Mouse (Mus musculus): ENCODE measurements around the gene Phrf1.
A peak's percentile ranks its signal among the peaks of the same experiment; 100 is the strongest.
"Not testable (repeated sequence)": the region's sequence is repeated elsewhere in the genome, so short reads cannot be mapped to it uniquely, and the experiment has no call there.

The Phrf1 gene

DNA sequence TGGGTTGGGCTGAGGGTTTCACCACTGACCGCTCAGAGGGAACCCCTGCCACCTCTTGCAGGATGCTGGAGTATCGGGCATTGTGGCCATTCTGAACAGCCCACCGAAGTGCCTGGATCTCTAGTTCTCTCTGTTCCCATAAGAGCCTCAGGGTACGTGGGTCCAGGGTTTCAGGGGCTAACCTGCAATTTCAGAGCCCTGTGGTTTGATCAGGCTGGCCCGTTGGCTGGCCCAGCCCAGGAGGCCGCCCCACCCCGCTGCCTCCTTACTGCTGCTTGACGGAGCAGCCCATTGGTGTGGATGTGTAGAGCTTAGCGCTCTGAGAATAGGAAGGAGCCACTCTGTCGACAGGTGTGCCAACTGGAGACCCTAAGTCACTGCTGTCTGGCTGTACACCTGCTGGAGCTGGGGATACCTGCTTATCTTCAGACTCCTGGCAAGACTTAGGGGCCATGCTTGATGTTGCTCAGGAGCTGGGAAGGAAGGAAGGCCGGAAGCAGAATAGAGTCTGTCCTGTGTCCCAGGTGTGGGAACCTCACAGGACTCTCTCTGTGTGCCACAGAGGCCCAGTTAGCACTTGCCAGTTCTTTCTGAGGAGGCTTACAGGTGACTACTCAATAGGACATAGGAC lies 14.9 kb upstream of the Phrf1 start, which contains the start of gene Lmntd2:
Lmntd2 (minus strand) TSS at position 476 of the 631 bp plus-strand sequence.
- DNase-seq (ENCODE audit: low spot score): no peak

DNA sequence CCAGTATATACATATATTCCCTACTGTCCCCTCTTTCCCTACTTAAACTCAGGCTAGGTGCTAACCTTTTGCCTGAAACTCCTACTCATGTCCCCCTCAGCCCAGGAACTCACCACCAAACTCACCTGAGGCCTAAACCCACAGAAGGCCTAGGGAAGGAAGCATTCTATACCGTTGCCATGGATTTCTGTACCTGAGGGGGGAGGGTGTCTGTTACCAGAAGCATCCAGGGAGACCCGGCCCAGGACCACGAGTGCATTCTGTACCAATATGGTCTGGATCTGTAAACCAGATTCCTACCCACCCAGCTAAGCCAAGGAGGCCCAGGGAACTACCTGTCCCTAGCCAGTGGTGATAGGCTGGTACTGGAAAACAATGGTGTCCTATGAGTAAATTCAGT lies 14.3 kb upstream of the Phrf1 start:
- DNase-seq (ENCODE audit: low spot score): no peak

DNA sequence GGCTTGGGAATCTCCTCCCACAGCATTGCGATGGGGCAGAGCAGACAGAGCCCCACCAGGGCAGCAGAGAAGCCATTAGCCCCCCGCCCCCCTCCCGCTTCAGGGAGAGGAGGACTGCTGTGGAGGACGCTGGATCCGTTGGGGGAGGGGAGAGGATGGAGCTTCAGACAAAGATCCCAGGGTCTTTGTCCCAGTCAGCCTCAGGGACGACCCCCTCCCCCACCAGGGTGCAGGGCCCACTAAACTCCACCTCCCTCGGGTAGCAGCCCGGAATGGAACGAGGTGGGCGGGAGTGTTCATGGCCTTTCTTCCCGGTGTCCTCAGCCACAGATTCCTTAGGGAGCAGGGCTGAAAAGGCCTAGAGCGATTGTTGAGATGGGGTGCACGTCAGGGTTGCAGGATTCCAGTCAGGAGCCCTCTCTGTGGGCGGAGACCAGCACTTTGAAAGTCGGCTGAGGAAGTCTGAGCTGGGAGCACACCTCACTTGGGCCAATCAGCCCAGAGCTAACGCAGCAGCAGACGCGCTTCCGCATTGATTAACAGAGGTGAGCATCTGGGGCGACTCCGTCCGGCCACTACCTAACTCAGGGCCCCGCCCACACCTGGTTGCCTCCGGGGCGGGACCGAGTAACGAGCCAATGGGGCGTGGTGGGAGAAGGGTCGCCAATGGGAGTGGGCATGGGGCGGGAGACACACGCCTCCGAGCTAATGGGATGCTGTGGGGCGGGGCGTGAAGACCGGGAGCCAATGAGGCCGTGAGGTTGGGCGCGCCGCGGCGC lies 13.3 kb upstream of the Phrf1 start, which contains the start of gene Rassf7:
Rassf7 (plus strand) TSS at position 760 of the 779 bp plus-strand sequence.
- peak; percentile 59 for DNase-seq (ENCODE audit: low spot score)

DNA sequence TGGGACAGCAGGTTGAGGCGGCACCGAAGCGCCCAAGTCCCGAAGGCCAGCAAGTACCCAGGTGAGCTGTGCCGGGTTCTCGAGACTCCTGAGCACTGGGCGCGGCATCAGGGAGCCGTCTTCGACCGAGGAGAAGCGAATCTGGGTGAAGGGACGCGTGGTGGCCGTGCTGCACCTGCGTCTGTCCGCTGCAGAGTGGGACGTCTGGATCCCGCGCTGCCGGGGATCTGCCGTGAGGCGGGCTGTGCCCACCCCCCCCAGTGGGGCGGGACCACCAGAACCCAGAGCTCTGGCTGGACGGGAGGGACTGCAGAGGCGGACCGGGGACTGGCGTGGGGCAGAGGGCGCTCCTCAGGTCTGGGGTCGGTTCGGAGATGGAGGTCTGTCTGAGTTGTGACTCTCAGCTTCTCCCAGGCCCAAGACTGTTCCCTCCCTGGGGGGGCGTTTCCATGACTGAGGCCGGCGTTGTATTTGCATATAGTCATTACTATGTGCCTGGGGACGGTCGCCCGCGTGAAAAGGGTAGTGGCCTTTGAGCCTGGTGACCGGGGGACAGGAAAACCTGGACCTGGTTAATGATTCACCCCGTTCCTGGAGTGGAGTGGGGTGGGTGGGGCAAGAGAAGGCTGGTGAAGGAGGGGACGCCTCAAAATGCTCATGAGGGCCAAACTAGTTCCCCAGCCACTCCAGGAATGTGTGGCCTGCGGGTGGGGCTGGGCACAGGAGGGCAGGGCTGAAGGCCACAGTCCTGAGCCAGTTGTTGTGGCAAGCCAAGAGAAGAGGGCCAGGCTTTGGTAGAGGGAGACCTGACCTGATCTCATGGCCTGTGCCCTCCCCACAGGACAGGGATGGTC lies 12.5 kb upstream of the Phrf1 start:
- DNase-seq (ENCODE audit: low spot score): no peak

DNA sequence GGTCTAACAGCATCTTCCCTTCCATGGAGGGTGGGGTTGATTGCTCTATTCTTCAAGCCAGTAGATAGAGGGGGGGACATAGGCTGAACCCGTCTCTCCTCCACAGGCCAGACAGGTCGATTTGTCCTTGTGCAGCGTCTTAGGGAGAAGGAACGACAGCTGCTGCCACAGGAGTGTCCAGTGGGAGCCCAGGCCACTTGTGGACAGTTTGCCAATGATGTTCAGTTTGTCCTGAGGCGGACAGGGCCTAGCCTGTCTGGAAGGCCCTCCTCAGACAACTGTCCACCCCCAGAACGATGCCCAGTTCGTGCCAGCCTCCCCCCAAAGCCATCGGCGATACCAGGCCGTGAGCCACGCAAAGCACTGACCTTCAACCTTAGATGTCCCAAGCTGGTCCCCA lies 11.7 kb upstream of the Phrf1 start:
- no peak for DNase-seq (ENCODE audit: low spot score)

DNA sequence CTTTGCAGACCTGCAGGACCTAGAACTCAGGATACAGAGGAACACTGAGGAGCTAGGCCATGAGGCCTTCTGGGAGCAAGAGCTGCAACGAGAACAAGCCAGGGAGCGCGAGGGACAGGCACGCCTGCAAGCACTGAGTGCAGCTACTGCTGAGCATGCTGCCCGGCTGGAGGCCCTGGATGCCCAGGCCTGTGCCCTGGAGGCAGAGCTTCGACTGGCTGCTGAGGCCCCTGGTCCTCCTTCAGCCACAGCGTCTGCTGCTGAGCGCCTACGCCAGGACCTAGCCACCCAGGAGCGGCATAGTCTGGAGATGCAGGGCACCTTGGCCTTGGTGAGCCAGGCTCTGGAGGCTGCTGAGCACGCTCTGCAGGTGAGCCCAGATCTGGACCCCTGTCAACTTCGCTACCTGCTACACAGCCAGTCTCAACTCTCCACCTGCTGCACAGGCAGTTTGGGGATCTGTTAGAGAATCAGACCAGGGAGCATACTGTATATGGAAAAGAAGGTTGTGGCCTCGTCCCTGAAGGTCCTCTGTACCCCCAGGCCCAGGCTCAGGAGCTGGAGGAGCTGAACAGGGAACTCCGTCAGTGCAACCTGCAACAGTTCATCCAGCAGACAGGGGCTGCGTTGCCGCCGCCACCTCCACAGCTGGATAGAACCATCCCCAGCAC lies 11.1 kb upstream of the Phrf1 start:
- DNase-seq (ENCODE audit: low spot score): no peak

DNA sequence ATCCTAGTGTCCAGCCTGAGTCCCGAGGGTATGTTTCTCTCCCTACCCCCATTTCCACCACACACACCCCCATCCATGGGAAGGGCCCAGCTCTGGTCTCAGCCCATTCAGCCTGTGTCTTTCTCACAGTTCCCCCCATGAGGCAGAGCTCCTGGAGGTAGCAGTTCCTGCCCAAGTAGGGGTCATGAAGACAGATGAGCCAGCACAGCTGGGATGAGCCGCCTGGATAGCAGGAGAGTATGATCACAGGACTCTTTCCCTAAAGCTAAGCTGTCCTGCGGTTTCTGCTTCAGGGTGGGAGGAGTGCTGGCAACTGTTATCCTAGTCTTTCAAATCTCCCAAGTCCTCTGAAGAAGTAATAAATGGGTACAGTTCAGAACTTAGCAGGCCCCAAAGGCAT lies 10.4 kb upstream of the Phrf1 start:
- no peak for DNase-seq (ENCODE audit: low spot score)

DNA sequence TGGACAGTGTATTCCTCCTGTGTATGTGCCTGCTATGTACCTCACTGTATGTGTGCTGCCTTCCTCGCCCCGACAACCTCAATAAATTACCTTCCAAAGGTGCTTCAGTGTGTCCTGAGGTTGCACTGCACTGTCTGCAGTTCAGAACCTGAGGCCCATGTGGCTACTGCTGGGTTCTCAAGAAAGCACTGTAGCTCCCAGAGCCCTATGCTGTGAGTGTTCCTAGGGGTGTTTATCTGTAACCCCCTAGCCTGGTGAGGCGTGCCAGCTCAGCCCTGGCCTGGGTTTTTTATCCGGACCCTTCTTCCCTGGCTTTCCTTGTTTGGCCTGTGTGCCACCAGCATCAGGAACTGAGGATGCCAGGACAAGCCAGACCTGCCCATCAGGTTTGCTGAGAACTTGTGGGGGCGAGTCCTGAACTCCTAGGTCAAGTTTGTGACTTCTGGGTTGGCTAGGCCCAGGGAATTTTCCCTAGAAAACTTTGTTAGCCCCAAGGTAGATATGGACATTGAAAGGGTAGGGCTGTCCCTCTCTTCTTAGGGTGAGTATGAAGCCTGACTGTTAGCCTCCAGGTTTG lies 9.9 kb upstream of the Phrf1 start:
- DNase-seq (ENCODE audit: low spot score): no peak

DNA sequence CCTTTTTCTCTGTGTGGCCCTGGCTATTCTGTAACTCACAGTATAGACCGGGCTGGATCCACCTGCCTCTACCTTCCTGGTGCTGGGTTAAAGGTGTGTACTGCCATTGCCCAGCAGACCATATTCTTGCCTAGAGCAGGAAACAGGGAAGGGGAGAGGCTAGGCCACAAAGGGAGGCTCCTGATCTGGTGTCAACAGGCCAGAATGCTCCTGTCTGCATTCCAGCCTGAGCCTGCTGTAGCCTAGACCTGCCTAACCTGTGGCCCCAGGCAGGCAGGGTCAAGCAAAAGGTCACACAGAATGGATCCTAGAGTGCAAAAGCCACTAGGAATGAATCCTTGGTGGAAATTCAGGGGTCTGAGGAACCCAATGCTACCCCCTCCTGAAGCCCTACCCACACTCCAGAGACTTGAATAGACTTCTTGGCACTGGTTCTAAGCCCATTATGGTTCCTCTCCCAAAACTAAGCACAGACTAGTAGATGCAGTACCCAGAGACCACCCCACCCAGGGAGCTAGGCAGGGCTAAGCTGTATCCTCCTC lies 9.0 kb upstream of the Phrf1 start:
- DNase-seq (ENCODE audit: low spot score): no peak

DNA sequence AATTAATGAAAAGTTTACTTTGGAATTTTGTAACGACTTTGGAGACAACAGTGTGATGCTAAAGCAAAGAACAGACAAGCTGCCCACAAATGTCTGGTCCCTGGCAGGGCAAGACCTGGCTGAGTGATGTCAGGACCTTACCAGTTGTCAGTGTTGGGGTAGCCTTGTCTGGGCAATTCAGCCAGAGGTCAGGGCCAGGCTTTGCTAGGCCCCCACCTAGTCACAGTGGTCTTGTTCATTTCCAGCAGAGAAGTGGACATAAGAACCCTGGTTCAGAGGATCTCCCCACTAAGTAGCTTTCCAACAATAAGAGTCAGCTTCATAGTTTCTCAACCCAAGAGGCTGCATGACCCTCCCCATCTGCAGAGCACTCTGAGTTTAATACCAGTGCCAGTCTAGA lies 8.2 kb upstream of the Phrf1 start:
- no peak for DNase-seq (ENCODE audit: low spot score)

DNA sequence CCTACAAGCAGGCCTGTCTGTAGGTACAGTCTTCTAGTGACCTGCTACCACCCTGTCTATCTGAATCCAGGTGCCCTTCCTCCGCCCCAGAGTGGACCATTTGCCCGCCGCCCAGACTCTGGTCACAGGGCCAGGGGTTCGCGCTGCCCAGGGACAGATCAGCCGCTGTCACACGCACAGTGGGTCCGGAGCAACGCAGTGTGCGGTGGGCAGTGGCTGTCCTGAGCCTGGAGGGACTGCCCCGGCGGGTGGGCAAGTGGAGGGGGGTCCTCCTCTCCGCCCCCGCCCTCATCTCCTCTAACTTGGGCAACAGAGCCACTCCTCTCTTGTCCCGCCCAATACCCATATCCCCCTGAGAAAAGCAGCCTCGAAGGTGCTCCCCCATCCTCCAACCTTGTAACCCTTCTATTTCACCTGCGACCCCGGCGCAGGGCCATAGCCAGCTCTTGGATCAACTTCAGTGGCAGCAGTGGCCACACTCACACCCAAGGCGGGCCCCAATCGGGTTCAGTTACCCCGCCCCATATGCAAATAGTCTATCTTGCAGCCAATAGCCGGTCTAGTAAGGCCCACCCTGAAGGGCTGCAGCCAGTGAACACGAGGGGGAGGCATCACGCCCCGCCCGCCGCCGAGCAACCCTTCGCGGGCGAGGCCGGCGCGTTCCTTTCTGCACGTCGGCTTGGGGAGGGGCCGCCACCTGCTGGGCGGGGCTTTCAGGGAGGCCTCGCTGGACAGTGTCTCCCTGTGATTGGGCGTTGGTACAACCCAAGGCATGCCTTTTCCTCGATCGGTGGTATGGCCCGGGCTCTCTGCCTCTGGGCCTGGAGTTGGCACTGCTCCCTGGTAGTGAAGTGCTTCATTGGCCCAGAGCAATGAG lies 7.1 kb upstream of the Phrf1 start:
- peak; percentile 85 for DNase-seq (ENCODE audit: low spot score)

DNA sequence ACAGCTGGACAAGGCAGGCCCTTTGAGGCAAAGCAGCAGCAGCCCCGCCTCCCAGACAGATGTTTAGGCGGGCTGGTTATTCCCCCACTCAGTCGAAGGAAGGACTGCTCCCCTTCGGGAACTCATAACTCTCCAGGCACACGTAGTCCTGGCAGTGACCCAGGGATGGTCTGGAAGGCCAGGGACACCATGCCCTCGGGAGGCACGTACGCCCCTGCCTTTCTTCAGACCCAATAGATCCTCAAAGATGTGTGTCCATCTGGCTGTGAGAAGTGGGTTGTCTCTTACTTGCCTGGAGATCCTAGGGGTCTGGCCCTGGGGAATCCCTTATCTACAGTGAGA lies 6.5 kb upstream of the Phrf1 start:
- no peak for DNase-seq (ENCODE audit: low spot score)

DNA sequence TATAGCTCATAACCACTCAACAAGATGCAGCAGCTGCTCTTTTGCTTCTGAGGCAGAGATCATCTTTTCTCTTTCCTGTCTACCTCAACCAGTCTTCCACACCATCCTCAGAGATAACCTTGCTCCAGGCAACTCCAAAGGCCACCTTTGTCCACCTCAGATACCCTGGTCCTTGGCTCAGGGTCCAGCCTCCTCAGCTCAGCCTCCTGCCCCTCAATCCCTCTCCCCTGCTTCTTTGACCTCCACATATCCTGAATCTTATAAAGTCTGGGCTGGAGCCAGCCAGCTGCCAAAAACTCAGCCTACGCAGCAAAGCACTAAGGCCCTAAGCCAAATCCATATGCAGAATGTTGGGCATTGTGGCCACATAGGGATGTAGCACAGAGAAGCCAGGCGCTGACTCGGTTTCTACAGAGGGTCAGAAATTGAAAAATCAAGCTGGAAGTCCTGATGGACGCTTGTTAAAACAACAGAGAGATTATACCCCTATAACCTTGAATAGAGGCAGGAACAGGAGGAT lies 5.8 kb upstream of the Phrf1 start:
- DNase-seq (ENCODE audit: low spot score): no peak

DNA sequence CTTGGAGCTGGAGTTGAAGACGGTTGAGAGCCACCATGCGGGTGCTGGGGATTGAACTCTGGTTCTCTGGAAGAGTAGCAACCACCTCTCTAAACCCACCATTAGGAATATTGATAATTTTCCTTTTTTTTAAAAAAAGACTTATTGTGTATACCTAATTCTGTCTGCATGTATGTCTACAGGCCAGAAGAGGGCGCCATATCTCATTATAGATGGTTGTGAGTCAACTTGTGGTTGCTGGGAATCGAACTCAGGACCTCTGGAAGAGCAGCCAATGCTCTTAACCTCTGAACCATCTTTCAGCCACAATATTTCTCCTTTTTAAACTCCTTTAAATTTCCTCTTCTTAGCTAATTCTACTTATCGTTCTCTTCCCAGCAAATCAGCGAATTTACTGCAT lies 2.0 kb upstream of the Phrf1 start:
- DNase-seq (ENCODE audit: low spot score): no peak

DNA sequence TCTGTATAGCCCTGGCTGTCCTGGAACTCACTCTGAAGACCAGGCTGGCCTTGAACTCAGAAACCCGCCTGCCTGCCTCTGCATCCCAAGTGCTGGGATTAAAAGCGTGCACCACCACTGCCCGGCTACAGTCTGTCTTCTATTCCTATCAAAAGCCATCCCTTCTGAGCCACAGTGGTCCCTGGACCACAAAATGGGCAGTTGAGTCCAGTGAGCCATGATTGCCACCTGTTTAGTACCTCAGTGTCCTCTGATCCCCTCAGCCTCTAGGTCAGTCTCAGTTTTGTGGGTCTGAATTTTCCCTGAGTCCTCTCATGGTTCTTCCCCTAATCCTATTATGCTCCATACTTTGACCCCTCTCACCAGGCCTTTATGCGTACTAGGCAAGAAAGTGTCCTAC lies 788 bp upstream of the Phrf1 start:
- no peak for DNase-seq (ENCODE audit: low spot score)

DNA sequence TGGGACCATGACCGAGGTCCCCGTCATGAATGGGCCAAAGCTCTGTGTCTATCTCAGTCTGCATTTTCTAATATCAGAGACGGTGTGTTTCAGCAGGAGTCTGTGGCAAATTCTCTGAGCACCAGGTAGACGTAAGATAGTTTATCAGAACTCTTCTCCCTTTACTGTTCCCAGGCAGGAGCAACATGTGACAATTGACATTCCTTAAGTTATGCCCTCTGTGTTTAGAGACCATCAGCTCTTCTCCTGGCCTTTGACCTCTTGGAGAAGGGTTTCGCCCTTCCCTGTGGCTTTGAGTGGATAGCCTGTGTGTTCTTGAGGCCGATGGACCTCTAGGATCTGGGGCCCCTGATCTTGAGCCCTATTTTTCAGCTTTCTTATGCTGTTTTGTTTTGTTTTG lies 1.1 kb downstream of the Phrf1 start:
- no peak for DNase-seq (ENCODE audit: low spot score)

DNA sequence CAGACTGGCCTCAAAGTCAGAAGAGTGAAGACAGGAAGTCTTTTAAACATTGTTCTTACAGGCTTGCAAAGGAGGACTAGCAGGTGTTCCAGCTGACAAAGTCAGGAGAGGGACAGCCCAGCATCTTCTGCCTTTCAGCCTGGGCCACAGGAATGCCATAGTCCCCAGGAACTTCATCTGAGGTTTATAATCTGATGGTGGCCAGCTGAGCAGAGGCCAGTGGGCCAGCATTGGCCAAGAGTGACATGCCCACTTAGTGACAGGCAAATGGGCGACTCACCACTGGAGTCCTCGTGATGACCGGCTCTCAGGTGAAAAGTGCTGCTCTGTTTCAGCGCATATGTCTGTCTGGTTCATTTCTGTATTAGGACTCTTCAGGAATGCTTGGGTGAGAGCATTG lies 2.0 kb downstream of the Phrf1 start:
- no peak for DNase-seq (ENCODE audit: low spot score)

DNA sequence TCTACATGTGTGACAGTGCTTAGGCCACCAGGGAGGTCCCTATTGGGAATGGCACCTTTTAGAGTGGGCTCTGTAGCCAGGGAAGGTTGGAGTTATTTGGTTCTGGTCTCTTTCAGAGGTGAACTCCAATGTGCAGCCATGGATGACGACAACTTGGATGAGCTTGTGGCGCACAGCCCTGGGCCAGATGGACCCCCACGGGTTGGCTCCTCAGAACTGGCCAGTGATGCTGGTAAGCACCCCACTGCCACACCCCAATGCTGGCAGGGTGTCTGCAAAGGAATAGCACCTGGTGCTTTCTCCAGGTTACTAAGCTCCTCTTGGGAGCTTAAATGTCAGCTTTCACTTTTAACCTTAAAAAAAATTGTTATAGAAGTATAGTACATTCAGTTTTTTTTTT lies 2.5 kb downstream of the Phrf1 start:
- no peak for DNase-seq (ENCODE audit: low spot score)

DNA sequence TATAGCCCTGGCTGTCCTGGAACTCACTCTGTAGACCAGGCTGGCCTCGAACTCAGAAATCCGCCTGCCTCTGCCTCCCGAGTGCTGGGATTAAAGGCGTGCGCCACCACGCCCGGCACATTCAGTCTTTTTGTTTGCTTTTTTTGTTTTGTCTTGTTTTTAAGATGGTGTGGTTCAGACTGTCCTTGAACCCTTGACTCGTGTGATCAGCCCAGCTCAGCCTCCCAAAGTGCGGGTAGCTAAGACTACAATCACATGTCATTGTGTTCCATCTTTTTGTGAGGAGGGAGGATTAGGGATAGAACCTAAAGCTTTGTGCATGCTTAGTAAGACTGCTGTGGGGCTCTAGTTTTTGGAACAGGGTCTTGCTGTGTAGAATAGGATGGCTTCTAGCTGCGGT lies 3.0 kb downstream of the Phrf1 start:
- no peak for DNase-seq (ENCODE audit: low spot score)

DNA sequence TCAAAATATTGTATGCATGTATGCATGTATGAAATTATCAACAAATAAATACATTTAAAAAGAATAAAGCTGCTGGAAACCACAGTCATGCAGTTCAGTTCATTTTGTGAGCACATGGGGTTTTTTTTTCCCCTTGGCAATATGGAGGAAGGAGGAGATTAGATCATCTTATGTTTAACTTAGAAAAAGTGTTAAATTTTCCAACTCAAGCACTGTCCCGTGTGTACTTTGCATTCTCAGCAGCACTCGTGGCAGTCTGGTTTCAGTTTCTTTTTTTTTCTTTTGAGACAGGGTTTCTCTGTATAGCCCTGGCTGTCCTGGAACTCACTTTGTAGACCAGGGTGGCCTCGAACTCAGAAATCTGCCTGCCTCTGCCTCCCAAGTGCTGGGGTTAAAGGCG lies 21.9 kb downstream of the Phrf1 start:
- DNase-seq (ENCODE audit: low spot score): not testable (repeated sequence)

DNA sequence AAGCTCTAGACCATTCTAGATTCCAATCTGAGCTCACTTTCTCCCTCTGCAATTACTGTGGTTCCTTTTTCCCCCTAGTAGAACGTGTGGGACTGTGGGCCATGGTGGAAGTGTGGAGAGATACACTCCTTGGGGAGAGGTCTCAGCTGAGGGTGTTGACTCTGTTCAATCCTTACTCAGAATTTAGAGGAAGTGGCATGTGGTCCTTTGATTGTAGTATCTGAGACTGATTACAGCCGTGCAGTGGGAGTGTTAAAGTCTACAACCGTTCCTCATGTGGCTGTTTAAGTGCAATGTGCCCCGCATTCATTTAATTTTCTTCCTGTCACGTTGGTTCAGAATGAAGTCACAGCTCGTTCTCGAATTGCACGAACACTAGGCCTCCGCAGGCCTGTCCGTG lies 27.6 kb downstream of the Phrf1 start:
- DNase-seq (ENCODE audit: low spot score): no peak

Measured in layer of hippocampus, adult 9-10 months (tissue).